7 mouse cellular contexts compared by ENCODE assay signal in genomic region chr2:109693178-109694115, GRCm38 (mm10). TPM values are rescaled to one million over a fixed set of nuclear protein-coding genes. Genes with fewer than 3 reads are reported as not detected.
DNase-seq lines count a peak whose midpoint lies in the region; ATAC-seq lines count a peak whose summit lies in the region.

No protein-coding gene starts in this region.

- under 1% methylated on average over 67 of the region's 67 CpGs for WGBS in forebrain, embryonic 16.5 days
- WGBS in hindbrain, embryonic 16.5 days: under 1% methylated on average over 67 of the region's 67 CpGs
- WGBS in limb, embryonic 11.5 days: under 1% methylated on average over 66 of the region's 67 CpGs
- under 1% methylated on average over 67 of the region's 67 CpGs for WGBS in midbrain, embryonic 12.5 days

- peak overlapping the region; percentile 12 for H3K9ac ChIP-seq in forebrain, embryonic 16.5 days (replicated peaks; ENCODE audit: low read depth, low read length)
- peak overlapping the region; percentile 59 for H3K9ac ChIP-seq in hindbrain, embryonic 16.5 days (ENCODE audit: low read depth, low read length)
- peak overlapping the region; percentile 70 for H3K9ac ChIP-seq in limb, embryonic 11.5 days (ENCODE audit: low read length)
- peak overlapping the region; percentile 53 for H3K9ac ChIP-seq in midbrain, embryonic 12.5 days (replicated peaks)

- peak overlapping the region; percentile 54 for H3K4me2 ChIP-seq in forebrain, embryonic 16.5 days (ENCODE audit: low read length)
- H3K4me2 ChIP-seq in hindbrain, embryonic 16.5 days (ENCODE audit: low read length): peak overlapping the region; percentile 70
- H3K4me2 ChIP-seq in limb, embryonic 11.5 days (ENCODE audit: low read depth, severe bottlenecking): peak overlapping the region; percentile 84
- H3K4me2 ChIP-seq in midbrain, embryonic 12.5 days (replicated peaks): peak overlapping the region; percentile 94

- peak; percentile 61 for DNase-seq in R1 (ENCODE audit: low read depth, low spot score)
- peak; percentile 50 for DNase-seq in cerebellum, adult 11 months
- DNase-seq in limb, embryonic 11.5 days (ENCODE audit: low spot score): peak; percentile 81
- peak; percentile 29 to 63 for DNase-seq in urinary bladder, postnatal 4 days (ENCODE audit: low spot score in 2 of 2)

- peaks cover 46% of the 10 kb centered on the region for H3K27me3 ChIP-seq in forebrain, embryonic 16.5 days (replicated peaks; ENCODE audit: control insufficient read depth, insufficient read depth, low read length)
- H3K27me3 ChIP-seq in hindbrain, embryonic 16.5 days (replicated peaks; ENCODE audit: control insufficient read depth, insufficient read depth, low read length): no peaks in the 10 kb centered on the region; the same call in none of the 2 replicates
- no peaks in the 10 kb centered on the region; the same call in 1 of the 2 replicates for H3K27me3 ChIP-seq in limb, embryonic 11.5 days (ENCODE audit: control insufficient read depth, insufficient read depth, low read length)
- H3K27me3 ChIP-seq in midbrain, embryonic 12.5 days: peaks cover 30% of the 10 kb centered on the region

- H3K4me1 ChIP-seq in forebrain, embryonic 16.5 days (replicated peaks; ENCODE audit: control insufficient read depth, insufficient read depth, low read length): peaks cover 33% of the 10 kb centered on the region
- H3K4me1 ChIP-seq in hindbrain, embryonic 16.5 days (ENCODE audit: control insufficient read depth, insufficient read depth, low read depth, low read length): peaks cover 9% of the 10 kb centered on the region
- H3K4me1 ChIP-seq in limb, embryonic 11.5 days (ENCODE audit: control insufficient read depth, insufficient read depth, low read length): peaks cover 13% of the 10 kb centered on the region
- H3K4me1 ChIP-seq in midbrain, embryonic 12.5 days: peaks cover 33% of the 10 kb centered on the region

- ATAC-seq in forebrain, embryonic 16.5 days: peak; percentile 54
- peak; percentile 86 for ATAC-seq in hindbrain, embryonic 16.5 days
- ATAC-seq in limb, embryonic 11.5 days (ENCODE audit: insufficient number of reproducible peaks, low FRiP score, low TSS enrichment, low read depth): peak; percentile 71
- ATAC-seq in midbrain, embryonic 12.5 days (ENCODE audit: low FRiP score, low read depth): peak; percentile 75

- H3K9me3 ChIP-seq in forebrain, embryonic 16.5 days (ENCODE audit: control insufficient read depth, low read length): no peaks in the 10 kb centered on the region
- no peaks in the 10 kb centered on the region for H3K9me3 ChIP-seq in hindbrain, embryonic 16.5 days (ENCODE audit: control insufficient read depth, low read length)
- H3K9me3 ChIP-seq in limb, embryonic 11.5 days (ENCODE audit: control insufficient read depth, low read length): no peaks in the 10 kb centered on the region
- H3K9me3 ChIP-seq in midbrain, embryonic 12.5 days: no peaks in the 10 kb centered on the region

- no peaks in the 10 kb centered on the region for H3K36me3 ChIP-seq in forebrain, embryonic 16.5 days (ENCODE audit: control insufficient read depth, insufficient read depth)
- no peaks in the 10 kb centered on the region for H3K36me3 ChIP-seq in hindbrain, embryonic 16.5 days (ENCODE audit: control insufficient read depth, insufficient read depth, low read length)
- H3K36me3 ChIP-seq in limb, embryonic 11.5 days (ENCODE audit: control insufficient read depth, insufficient read depth, low read length): no peaks in the 10 kb centered on the region
- H3K36me3 ChIP-seq in midbrain, embryonic 12.5 days: no peaks in the 10 kb centered on the region

- no peak overlapping the region for H3K27ac ChIP-seq in forebrain, embryonic 16.5 days (ENCODE audit: low read length)
- H3K27ac ChIP-seq in hindbrain, embryonic 16.5 days (ENCODE audit: low read depth, low read length): 0 out of 2 replicates have a peak overlapping the region, but pooled peaks have one; percentile 6
- no peak overlapping the region for H3K27ac ChIP-seq in limb, embryonic 11.5 days (replicated peaks; ENCODE audit: low read depth, low read length)
- no peak overlapping the region for H3K27ac ChIP-seq in midbrain, embryonic 12.5 days (replicated peaks)

- H3K4me3 ChIP-seq in forebrain, embryonic 16.5 days (replicated peaks; ENCODE audit: low read length): peak overlapping the region; percentile 54
- peak overlapping the region; percentile 69 for H3K4me3 ChIP-seq in hindbrain, embryonic 16.5 days (ENCODE audit: low read length)
- H3K4me3 ChIP-seq in limb, embryonic 11.5 days (ENCODE audit: low read depth, low read length): peak overlapping the region; percentile 62
- peak overlapping the region; percentile 56 for H3K4me3 ChIP-seq in midbrain, embryonic 12.5 days

RNA-seq across cellular contexts. Expression of gene Bdnf, which starts 18.9 kb away (rescaled TPM):
- polyA plus RNA-seq in forebrain, embryonic 16.5 days (2015; fragmentation: Nextera tagmentation; extraction: Ambion mirVana): 2.2 and 3.0 TPM in 2 replicates
- polyA plus RNA-seq in hindbrain, embryonic 16.5 days (2015; fragmentation: Nextera tagmentation; extraction: Ambion mirVana): 5.9 and 7.3 TPM in 2 replicates
- polyA plus RNA-seq in limb, embryonic 11.5 days (2014; fragmentation: Nextera tagmentation; extraction: Ambion mirVana): 5.9 and 6.8 TPM in 2 replicates
- polyA plus RNA-seq in midbrain, embryonic 12.5 days (2016; fragmentation: Nextera tagmentation; extraction: Ambion mirVana): 1.6 and 1.9 TPM in 2 replicates

Comparison
In these comparisons a context has a peak if more than half of its experiments do, and no peak if none do; other contexts are left out.
1. H3K9ac ChIP-seq: peak in every context shown above with its lines; median percentile 70 in limb, embryonic 11.5 days; 59 in hindbrain, embryonic 16.5 days; 53 in midbrain, embryonic 12.5 days; 12 in forebrain, embryonic 16.5 days.